Mouse (Mus musculus) ES-E14 (cell line): ENCODE measurements around the gene H2-DMb2. TPM values are rescaled to one million over a fixed set of nuclear protein-coding genes. Genes with fewer than 3 reads are reported as not detected.

ENCODE experiments used
- DNase-seq: peaks from one replicate; pipeline ENCODE4 v3.0.0-alpha.2; 2013; ENCODE audit warnings: low read depth, low spot score
- H3K27ac ChIP-seq: 2 replicates; pipeline ENCODE4 v1.5.1; 2012; ENCODE audit warnings: low read depth, mild to moderate bottlenecking, low read length, moderate library complexity, mixed read lengths; ENCODE audit not compliant: poor library complexity, insufficient read depth, severe bottlenecking
- H3K36me3 ChIP-seq: 2 replicates; pipeline ENCODE4 v1.6.1; 2012; ENCODE audit warnings: mild to moderate bottlenecking, low read length, moderate library complexity, mixed read lengths; ENCODE audit not compliant: control insufficient read depth, poor library complexity, insufficient read depth, severe bottlenecking
- H3K4me1 ChIP-seq, 2 experiments: fragments of 150-350 bp in 1 of 2; sonication (generic) in 1 of 2; 2 replicates each; pipeline ENCODE4 v1.6.1; 2012; ENCODE audit warnings: low read length in 2 of 2, mild to moderate bottlenecking in 1 of 2, mixed read lengths in 1 of 2; ENCODE audit not compliant: control insufficient read depth in 2 of 2, insufficient read depth in 2 of 2, poor library complexity in 1 of 2
- H3K4me3 ChIP-seq, 2 experiments: fragments of 150-350 bp in 1 of 2; sonication (generic) in 1 of 2; 2 replicates each; pipeline ENCODE4 v1.5.1; 2012; ENCODE audit warnings: low read length in 2 of 2, low read depth in 1 of 2, mild to moderate bottlenecking in 1 of 2, mixed read lengths in 1 of 2; ENCODE audit not compliant: insufficient read depth in 1 of 2, poor library complexity in 1 of 2, severe bottlenecking in 1 of 2
- H3K9ac ChIP-seq: 2 replicates; pipeline ENCODE4 v1.6.1; 2012; ENCODE audit warnings: low read depth, mild to moderate bottlenecking, low read length, mixed read lengths; ENCODE audit not compliant: poor library complexity, insufficient read depth, severe bottlenecking
- H3K9me3 ChIP-seq: fragments of 150-350 bp; sonication (generic); 2 replicates; pipeline ENCODE4 v1.6.1; 2012; ENCODE audit warnings: low read depth, mild to moderate bottlenecking, low read length; ENCODE audit not compliant: control insufficient read depth, insufficient read depth
- CHD2 ChIP-seq: IDR thresholded peaks from 2 replicates; pipeline ENCODE4 v1.6.1; 2014; ENCODE audit warnings: mild to moderate bottlenecking, low read depth, low read length, inconsistent platforms
- HCFC1 ChIP-seq: IDR thresholded peaks from 2 replicates; pipeline ENCODE4 v1.6.1; 2012; ENCODE audit warnings: low read length, inconsistent platforms, borderline replicate concordance; ENCODE audit not compliant: insufficient read depth
- MAFK ChIP-seq: IDR thresholded peaks from 2 replicates; pipeline ENCODE4 v1.6.1; 2014; ENCODE audit warnings: mild to moderate bottlenecking, low read depth, low read length, inconsistent platforms; ENCODE audit not compliant: insufficient read depth
- ZC3H11A ChIP-seq: IDR thresholded peaks from 2 replicates; pipeline ENCODE4 v1.6.1; 2012; ENCODE audit warnings: low read depth, mild to moderate bottlenecking, inconsistent platforms, low read length, borderline replicate concordance
- ZNF384 ChIP-seq: IDR thresholded peaks from 2 replicates; pipeline ENCODE4 v1.6.1; 2012; ENCODE audit warnings: low read depth, low read length, inconsistent platforms
- in situ Hi-C, 2 experiments: fragments of 600-800 bp; cut with MboI; formaldehyde crosslinking; loops; one replicate each; pipeline ENCODE4 v1.15.1; 2025; ENCODE audit warnings: low sequenced_read_pairs in 2 of 2, inconsistent platforms in 1 of 2; ENCODE audit not compliant: unreplicated experiment in 2 of 2
- total RNA-seq: library from RNA; depleted of rRNA; stranded (reverse); fragments of 300-350 nt; gene quantifications from 2 replicates; pipeline ENCODE4 v1.2.3, GENCODE M21; 2012

H2-DMb2 gene
- total RNA-seq, 1 experiment, result 0.31 TPM

GRCm38 (mm10) chr17:34194723-34195122 is 51.6 kb downstream of the H2-DMb2 start:
- no peak for DNase-seq
- Histone ChIP-seq H3K4me1 (peaks cover 0 to 11% of the 10 kb centered on the region in 2 experiments; a peak in 1 of 4 replicates), H3K9ac (no peak overlapping the region), H3K9me3 (no peaks in the 10 kb centered on the region), H3K36me3 (no peaks in the 10 kb centered on the region), H3K4me3 (no peak overlapping the region), H3K27ac (no peak overlapping the region)
- TF ChIP-seq ZNF384 (no peak), HCFC1 (no peak), MAFK (no peak), ZC3H11A (no peak), CHD2 (no peak)
- in situ Hi-C loops, result no loop called here

GRCm38 (mm10) chr17:34196491-34196890 is 53.4 kb downstream of the H2-DMb2 start:
- in situ Hi-C loops, result no loop called here
- TF ChIP-seq MAFK (no peak), ZC3H11A (no peak), CHD2 (no peak), HCFC1 (no peak), ZNF384 (no peak)

GRCm38 (mm10) chr17:34196941-34197894 is 54.1 kb downstream of the H2-DMb2 start, which contains the start of gene Psmb8:
Gene Psmb8 (plus strand): TSS chr17:34197721.
- TF ChIP-seq CHD2 (peak; percentile 81; the same call in 1 of the 2 replicates), MAFK (no peak), ZNF384 (no peak), HCFC1 (no peak), ZC3H11A (no peak)
- Histone ChIP-seq H3K36me3 (no peaks in the 10 kb centered on the region), H3K27ac (no peak within 1 kb of the TSS), H3K9ac (peak within 1 kb of the TSS; percentile 62; the same call in 1 of the 2 replicates), H3K9me3 (no peaks in the 10 kb centered on the region), H3K4me1 (peaks cover 0 to 11% of the 10 kb centered on the region in 2 experiments; a peak in 1 of 4 replicates), H3K4me3 (peak within 1 kb of the TSS; percentile 54 to 58)
- in situ Hi-C loops, result no loop called here
- peak; percentile 71 for DNase-seq

More at GRCm38 (mm10) chr17:34196491-34196890, 53.4 kb downstream of the H2-DMb2 start:
- Histone ChIP-seq H3K4me1 (peaks cover 0 to 11% of the 10 kb centered on the region in 2 experiments; a peak in 1 of 4 replicates), H3K36me3 (no peaks in the 10 kb centered on the region), H3K9ac (no peak overlapping the region), H3K27ac (no peak overlapping the region), H3K9me3 (no peaks in the 10 kb centered on the region), H3K4me3 (peak overlapping the region in 1 of 2 experiments; percentile 37; a peak in 1 of 4 replicates)
- no peak for DNase-seq

GRCm38 (mm10) chr17:34197904-34198520 is 54.9 kb downstream of the H2-DMb2 start:
- Histone ChIP-seq H3K9me3 (no peaks in the 10 kb centered on the region), H3K36me3 (no peaks in the 10 kb centered on the region), H3K27ac (no peak overlapping the region), H3K9ac (peak overlapping the region; percentile 62; the same call in 1 of the 2 replicates), H3K4me1 (peaks cover 0 to 8% of the 10 kb centered on the region in 2 experiments; a peak in 1 of 4 replicates), H3K4me3 (peak overlapping the region; percentile 54 to 58)
- TF ChIP-seq HCFC1, result no peak
- no peak for TF ChIP-seq ZC3H11A
- TF ChIP-seq MAFK, result no peak
- TF ChIP-seq ZNF384, result no peak
- TF ChIP-seq CHD2, result no peak
- in situ Hi-C loops, result no loop called here
- no peak for DNase-seq
